Mouse (Mus musculus) kidney, embryonic 15.5 days (tissue): ENCODE results near the gene Max. TPM values are rescaled to one million over a fixed set of nuclear protein-coding genes. Genes with fewer than 3 reads are reported as not detected.

Source experiments
- ATAC-seq: fragments of 200-750 bp; cut with Nextera tagmentation; replicated peaks from 2 replicates; pipeline ENCODE4 v1.8.0; 2017; ENCODE audit warnings: moderate TSS enrichment; ENCODE audit not compliant: low FRiP score
- H3K27ac ChIP-seq: fragments of 300-500 bp; sonication (generic); 2 replicates; pipeline ENCODE4 v1.5.1; 2015; ENCODE audit warnings: mild to moderate bottlenecking, inconsistent platforms
- H3K27me3 ChIP-seq: fragments of 300-500 bp; sonication (generic); 2 replicates; pipeline ENCODE4 v1.6.1; 2015; ENCODE audit warnings: inconsistent platforms
- H3K36me3 ChIP-seq: fragments of 300-500 bp; sonication (generic); 2 replicates; pipeline ENCODE4 v1.6.1; 2015; ENCODE audit warnings: inconsistent platforms
- H3K4me1 ChIP-seq: fragments of 300-500 bp; sonication (generic); 2 replicates; pipeline ENCODE4 v1.6.1; 2015; ENCODE audit warnings: inconsistent platforms
- H3K4me2 ChIP-seq: fragments of 300-500 bp; sonication (generic); 2 replicates; pipeline ENCODE4 v1.6.1; 2015; ENCODE audit warnings: moderate library complexity, mild to moderate bottlenecking, inconsistent platforms
- H3K4me3 ChIP-seq: fragments of 300-500 bp; sonication (generic); replicated peaks from 2 replicates; pipeline ENCODE4 v1.5.1; 2015; ENCODE audit warnings: mild to moderate bottlenecking, inconsistent platforms
- H3K9ac ChIP-seq: fragments of 300-500 bp; sonication (generic); 2 replicates; pipeline ENCODE4 v1.6.1; 2015; ENCODE audit warnings: mild to moderate bottlenecking, inconsistent platforms
- H3K9me3 ChIP-seq: fragments of 300-500 bp; sonication (generic); replicated peaks from 2 replicates; pipeline ENCODE4 v1.6.1; 2016; ENCODE audit warnings: inconsistent platforms
- WGBS: fragments of 180-500 bp; shearing (Covaris S2); methylation state at CpG from one replicate; pipeline ENCODE4 v1.1.7; 2015; ENCODE audit warnings: mixed read lengths; 5-methylcytosine and 5-hydroxymethylcytosine counted together
- polyA plus RNA-seq: library from polyadenylated mRNA; unstranded; fragments of >200 nt; fragmentation: Nextera tagmentation; extraction: Ambion mirVana; gene quantifications from 2 replicates; pipeline ENCODE4 v1.2.1, GENCODE M21; 2015

The Max gene
- polyA plus RNA-seq, 1 experiment from 2014 or later: 16.6 TPM

GRCm38 (mm10) chr12:76894792-76895559 is 67.0 kb downstream of the Max start:
- 83% methylated on average over 10 of the region's 10 CpGs for WGBS
- no peaks in the 10 kb centered on the region for H3K9me3 ChIP-seq
- H3K36me3 ChIP-seq: peaks cover 26% of the 10 kb centered on the region
- H3K4me1 ChIP-seq: peaks cover 8% of the 10 kb centered on the region; the same call in 1 of the 2 replicates
- no peak overlapping the region for H3K4me2 ChIP-seq
- H3K9ac ChIP-seq: no peak overlapping the region
- H3K27me3 ChIP-seq: no peaks in the 10 kb centered on the region
- no peak for ATAC-seq
- H3K4me3 ChIP-seq: no peak overlapping the region
- no peak overlapping the region for H3K27ac ChIP-seq

- no peak for ATAC-seq
- no peaks in the 10 kb centered on the region for H3K27me3 ChIP-seq
These were observed 68.9 kb downstream of the Max start for GRCm38 (mm10) chr12:76892910-76893695.

GRCm38 (mm10) chr12:76891160-76891559 is 70.8 kb downstream of the Max start:
- no peak overlapping the region for H3K9ac ChIP-seq
- H3K9me3 ChIP-seq: no peaks in the 10 kb centered on the region
- no peaks in the 10 kb centered on the region for H3K27me3 ChIP-seq
- no peak overlapping the region for H3K4me3 ChIP-seq
- peaks cover 16% of the 10 kb centered on the region; the same call in 1 of the 2 replicates for H3K36me3 ChIP-seq
- 48% methylated on average over 3 of the region's 3 CpGs for WGBS
- peak; percentile 73; the same call in 1 of the 2 replicates for ATAC-seq
- H3K4me2 ChIP-seq: no peak overlapping the region
- no peak overlapping the region for H3K27ac ChIP-seq
- H3K4me1 ChIP-seq: peaks cover 8% of the 10 kb centered on the region; the same call in 1 of the 2 replicates

More at GRCm38 (mm10) chr12:76892910-76893695, 68.9 kb downstream of the Max start:
- H3K4me1 ChIP-seq: peaks cover 8% of the 10 kb centered on the region; the same call in 1 of the 2 replicates
- H3K27ac ChIP-seq: no peak overlapping the region
- H3K4me3 ChIP-seq: no peak overlapping the region
- H3K9ac ChIP-seq: no peak overlapping the region
- no peaks in the 10 kb centered on the region for H3K9me3 ChIP-seq
- no peak overlapping the region for H3K4me2 ChIP-seq
- WGBS: 89% methylated on average over 16 of the region's 16 CpGs
- peaks cover 15% of the 10 kb centered on the region for H3K36me3 ChIP-seq

GRCm38 (mm10) chr12:76889404-76890184 is 72.4 kb downstream of the Max start:
- WGBS: 88% methylated on average over 11 of the region's 11 CpGs
- no peaks in the 10 kb centered on the region for H3K27me3 ChIP-seq
- peaks cover 4% of the 10 kb centered on the region; the same call in 1 of the 2 replicates for H3K4me1 ChIP-seq
- H3K9me3 ChIP-seq: no peaks in the 10 kb centered on the region
- H3K4me2 ChIP-seq: no peak overlapping the region
- no peak overlapping the region for H3K4me3 ChIP-seq
- H3K36me3 ChIP-seq: peaks cover 16% of the 10 kb centered on the region; the same call in 1 of the 2 replicates
- H3K27ac ChIP-seq: no peak overlapping the region
- no peak overlapping the region for H3K9ac ChIP-seq
- ATAC-seq: no peak

GRCm38 (mm10) chr12:76887941-76888340 is 74.1 kb downstream of the Max start:
- H3K4me3 ChIP-seq: no peak overlapping the region
- H3K4me1 ChIP-seq: peaks cover 12% of the 10 kb centered on the region
- no peak overlapping the region for H3K9ac ChIP-seq
- 95% methylated on average over 12 of the region's 12 CpGs for WGBS
- H3K27me3 ChIP-seq: no peaks in the 10 kb centered on the region
- H3K36me3 ChIP-seq: peaks cover 13% of the 10 kb centered on the region; the same call in 1 of the 2 replicates
- no peak for ATAC-seq
- H3K4me2 ChIP-seq: no peak overlapping the region
- H3K27ac ChIP-seq: no peak overlapping the region
- no peaks in the 10 kb centered on the region for H3K9me3 ChIP-seq

Other genes starting within 250 kb of the Max start
- gene Churc1, start 196.7 kb downstream of the Max start, polyA plus RNA-seq: 118 and 129 TPM in 2 replicates
- 37.5 and 43.7 TPM in 2 replicates for gene Fntb, start 196.6 kb downstream of the Max start, polyA plus RNA-seq
- gene Gpx2, start 166.6 kb downstream of the Max start, polyA plus RNA-seq: 4.0 TPM in 1 of 2 replicates, not detected in the other
- 10.9 and 11.1 TPM in 2 replicates for gene Rab15, start 139.3 kb downstream of the Max start, polyA plus RNA-seq